Mouse (Mus musculus) heart, postnatal 0 days (tissue): ENCODE data around the gene Gsc2.

Experiments used
- CTCF ChIP-seq: IDR thresholded peaks from 2 replicates; pipeline ENCODE4 v1.5.1; 2016; ENCODE audit warnings: antibody characterized with exemption, control low read depth, low read depth
- EP300 ChIP-seq: IDR thresholded peaks from 2 replicates; pipeline ENCODE4 v1.6.1; 2016; ENCODE audit warnings: antibody characterized with exemption, low read depth

- no peak for TF ChIP-seq EP300
- no peak for TF ChIP-seq CTCF
Observed at GRCm38 (mm10) chr16:17928087-17928580, 13.3 kb upstream of the Gsc2 start, which contains the start of gene Slc25a1.
